Mouse (Mus musculus): ENCODE data around the gene S100a6.

S100a6 gene

DNA sequence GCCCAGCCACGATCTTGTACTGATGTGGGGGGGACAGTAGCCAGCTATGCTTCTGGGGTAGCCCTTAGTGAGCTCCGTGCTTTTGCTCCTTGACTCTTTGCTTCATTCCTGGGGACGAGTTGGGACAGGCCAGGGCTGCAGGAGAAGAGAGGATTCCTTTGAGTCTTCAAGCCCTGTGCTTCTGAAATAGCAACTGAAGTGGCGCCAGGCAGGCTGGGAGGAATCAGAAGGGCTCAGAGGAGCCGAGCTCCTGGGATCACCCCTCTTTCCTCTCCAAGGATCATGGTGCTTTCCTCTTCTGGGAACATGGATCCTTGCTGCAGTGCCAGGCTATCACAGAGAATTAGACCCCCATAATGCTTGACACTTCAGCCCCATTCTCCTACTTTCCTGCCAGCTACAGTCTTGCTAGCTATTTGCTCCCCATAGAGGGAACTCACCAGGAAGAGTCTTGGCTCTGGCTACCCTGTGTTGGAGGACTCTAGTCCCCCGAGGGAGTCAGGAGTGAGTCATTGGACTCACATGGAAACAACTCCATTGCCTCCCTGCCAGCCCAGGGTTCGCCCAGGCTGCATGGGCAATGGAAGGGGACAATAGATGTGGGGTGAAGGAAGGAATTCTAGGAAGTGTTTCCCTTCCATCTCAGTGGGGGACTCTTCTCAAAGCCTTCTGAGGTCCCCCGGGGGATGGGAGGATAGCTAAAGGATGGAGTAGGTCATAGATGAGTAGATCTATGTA lies 12.1 kb upstream of the S100a6 start:
- DNase-seq (ENCODE audit: low read depth, low spot score) = peak; percentile 97

DNA sequence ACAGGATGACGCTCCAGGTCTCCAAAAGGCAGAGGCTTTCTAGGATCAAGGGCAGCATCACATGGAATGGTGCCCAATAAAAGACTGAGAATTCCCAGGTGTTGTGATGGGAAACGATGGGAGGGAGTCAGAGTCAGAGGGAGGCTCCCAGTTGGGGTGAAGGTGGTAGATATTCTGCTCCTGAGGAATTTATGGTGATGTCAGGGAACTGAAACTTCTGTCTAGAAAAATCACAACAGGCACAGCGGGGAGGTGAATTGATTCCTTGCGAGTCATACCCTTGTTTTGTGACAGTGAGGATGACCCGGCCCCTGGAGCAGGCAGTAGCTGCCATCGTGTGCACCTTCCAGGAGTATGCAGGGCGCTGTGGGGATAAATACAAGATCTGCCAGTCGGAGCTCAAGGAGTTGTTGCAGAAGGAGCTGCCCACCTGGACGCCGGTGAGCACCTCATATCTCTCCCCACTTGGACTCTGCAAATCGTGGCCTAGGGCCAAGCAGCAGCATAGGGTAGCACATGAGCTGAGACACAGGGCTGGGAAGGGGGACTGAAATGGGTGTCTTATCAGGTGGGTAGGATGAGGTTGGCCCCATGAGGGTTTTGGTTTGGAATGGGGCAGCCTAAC lies 11.1 kb upstream of the S100a6 start, which contains the start of gene Gm42674:
Gm42674 (plus strand) TSS at position 419 of the 625 bp plus-strand sequence.
- DNase-seq (ENCODE audit: low read depth, low spot score) = peak; percentile 75

DNA sequence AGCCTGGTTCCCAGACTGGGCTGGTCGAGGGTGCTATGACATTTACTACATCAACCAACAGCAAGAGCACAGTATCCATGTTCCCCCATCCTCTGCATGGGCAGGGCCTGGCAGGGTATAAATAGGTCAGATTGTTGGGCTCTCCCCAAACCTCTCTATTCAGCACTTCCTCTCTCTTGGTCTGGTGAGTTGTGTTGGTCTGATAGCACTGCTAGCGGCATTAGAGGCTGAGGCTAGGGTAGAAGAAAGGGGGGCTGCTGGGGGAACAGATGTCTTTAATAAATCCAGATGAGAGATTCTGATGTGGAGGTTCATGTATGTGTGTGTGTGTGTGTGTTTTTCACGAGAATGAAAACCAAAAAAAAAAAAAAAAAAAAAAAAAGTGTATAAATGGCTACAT lies 9.1 kb upstream of the S100a6 start, which contains the start of gene S100a4:
S100a4 (plus strand) TSS at position 149 of the 400 bp plus-strand sequence.
- peak; percentile 96 for DNase-seq (ENCODE audit: low read depth, low spot score)

DNA sequence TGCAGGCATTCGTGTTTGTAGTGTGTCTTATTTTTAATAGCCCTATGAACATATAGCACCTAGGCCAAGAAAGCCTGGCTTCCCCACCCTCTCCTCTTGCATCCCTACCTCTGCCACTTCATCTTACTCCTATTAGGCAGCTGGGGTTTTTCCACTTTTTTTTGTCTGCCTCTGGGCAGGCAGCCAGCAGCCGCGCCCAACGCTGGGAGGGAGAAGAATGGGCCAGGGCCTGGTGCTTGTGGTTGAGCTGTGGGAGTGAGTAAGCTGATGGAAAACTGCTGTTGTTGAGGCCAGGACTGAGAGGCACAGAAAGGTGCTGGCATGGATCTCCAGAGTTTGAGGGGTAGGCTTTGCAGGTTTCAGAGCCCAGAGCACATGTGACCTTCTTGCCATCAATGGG lies 8.3 kb upstream of the S100a6 start:
- DNase-seq (ENCODE audit: low read depth, low spot score) = peak; percentile 98

DNA sequence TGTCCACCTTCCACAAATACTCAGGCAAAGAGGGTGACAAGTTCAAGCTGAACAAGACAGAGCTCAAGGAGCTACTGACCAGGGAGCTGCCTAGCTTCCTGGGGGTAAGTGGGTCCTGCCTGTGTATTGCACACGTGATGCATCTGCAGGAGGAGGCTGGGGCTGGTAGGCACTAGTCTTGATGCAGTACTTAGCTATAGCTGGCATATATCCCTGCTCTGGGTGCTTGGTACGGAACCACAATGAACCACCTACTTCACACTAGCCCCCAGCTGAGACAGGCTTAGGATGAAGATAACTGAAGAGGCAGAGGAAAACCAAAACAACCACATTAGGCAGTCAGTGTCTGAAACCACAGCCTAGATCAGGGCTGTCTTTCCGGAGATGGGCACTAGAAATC lies 7.6 kb upstream of the S100a6 start:
- peak; percentile 69 for DNase-seq (ENCODE audit: low read depth, low spot score)

DNA sequence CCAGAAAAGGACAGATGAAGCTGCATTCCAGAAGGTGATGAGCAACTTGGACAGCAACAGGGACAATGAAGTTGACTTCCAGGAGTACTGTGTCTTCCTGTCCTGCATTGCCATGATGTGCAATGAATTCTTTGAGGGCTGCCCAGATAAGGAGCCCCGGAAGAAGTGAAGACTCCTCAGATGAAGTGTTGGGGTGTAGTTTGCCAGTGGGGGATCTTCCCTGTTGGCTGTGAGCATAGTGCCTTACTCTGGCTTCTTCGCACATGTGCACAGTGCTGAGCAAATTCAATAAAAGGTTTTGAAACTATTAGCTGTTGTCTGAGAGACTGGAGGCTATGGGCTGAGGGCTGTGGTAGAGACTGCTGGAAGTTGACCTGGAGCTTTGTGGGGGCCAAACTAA lies 6.9 kb upstream of the S100a6 start:
- DNase-seq (ENCODE audit: low read depth, low spot score) = peak; percentile 58

DNA sequence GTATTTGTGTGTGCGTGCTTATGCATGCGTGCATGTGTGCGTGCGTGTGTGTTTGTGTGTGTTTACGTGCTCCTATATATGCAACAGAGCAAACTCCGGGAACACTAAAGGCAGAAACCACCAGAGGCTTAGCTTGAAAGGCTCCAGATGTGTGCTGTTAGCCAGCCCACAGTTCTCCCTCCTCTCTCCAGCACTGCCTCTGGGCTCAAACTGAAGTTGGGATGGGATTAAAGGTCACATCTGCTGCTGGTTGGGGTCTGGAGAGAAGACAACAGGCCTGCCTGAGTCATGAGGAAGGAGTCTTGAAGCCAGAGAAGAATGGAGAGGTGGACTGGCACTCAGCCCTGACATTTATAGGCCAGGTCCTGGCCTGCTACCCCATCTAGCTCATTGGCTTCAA lies 6.5 kb upstream of the S100a6 start:
- peak; percentile 98 for DNase-seq (ENCODE audit: low read depth, low spot score)

DNA sequence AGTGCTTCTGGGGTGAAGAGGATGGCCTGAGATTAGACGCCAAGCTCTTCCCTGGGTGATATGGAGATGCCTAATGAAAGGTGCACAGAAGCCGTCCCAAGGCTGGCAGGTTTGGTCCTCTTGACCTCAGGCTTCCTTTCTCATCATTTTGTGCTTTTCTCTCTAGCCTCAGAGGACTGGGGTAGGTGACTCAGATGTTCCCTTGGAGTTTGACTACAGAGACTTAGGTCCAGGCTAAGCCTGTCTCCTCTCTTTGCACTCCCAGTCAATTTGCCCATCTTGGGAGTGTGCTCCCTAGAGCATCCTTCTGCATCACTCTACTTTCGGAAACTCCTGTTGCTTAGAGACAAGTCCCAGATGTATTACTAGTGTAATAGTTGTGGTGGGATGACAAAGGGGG lies 5.3 kb upstream of the S100a6 start:
- DNase-seq (ENCODE audit: low read depth, low spot score) = peak; percentile 66

DNA sequence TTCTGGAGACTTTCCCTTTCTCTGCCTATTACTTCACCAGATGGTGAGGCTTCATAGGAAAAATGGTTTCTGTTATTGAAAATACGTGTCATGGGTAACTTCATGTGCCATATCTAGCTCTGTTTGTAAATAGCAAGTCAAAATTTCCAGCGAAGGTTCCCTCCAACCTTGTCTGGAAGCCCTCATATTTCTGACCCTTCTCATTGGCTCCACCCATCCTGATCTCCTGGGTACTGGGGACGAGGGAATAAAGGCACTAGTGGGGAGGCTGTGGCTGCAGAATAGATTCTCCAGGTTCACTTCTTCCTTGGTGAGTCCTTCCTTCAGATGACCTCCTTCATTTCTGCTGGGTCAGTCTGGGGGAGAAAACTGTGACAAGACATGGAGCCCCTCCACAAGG lies 4.5 kb upstream of the S100a6 start, which contains the start of gene S100a5:
S100a5 (plus strand) TSS at position 301 of the 400 bp plus-strand sequence.
- DNase-seq (ENCODE audit: low read depth, low spot score) = no peak

DNA sequence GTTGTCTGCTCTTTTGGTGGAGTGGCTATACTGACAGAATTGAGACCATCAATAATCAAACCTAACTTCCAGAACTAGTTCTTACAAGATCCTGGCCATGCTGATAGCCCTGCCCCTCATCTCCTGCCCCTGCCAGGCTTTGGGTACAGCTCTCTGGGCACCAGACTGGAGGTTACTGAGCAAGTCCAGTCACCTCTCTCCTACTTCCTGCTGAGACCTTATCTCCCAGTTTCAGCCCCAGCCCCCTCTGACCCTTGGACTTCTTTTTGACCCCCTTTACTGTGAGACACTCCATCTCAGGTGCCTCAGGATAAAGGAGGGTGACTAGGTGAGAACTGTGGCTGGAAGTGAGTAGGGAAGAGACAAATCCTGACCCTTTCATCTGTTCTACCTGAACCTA lies 3.6 kb upstream of the S100a6 start:
- DNase-seq (ENCODE audit: low read depth, low spot score) = no peak

DNA sequence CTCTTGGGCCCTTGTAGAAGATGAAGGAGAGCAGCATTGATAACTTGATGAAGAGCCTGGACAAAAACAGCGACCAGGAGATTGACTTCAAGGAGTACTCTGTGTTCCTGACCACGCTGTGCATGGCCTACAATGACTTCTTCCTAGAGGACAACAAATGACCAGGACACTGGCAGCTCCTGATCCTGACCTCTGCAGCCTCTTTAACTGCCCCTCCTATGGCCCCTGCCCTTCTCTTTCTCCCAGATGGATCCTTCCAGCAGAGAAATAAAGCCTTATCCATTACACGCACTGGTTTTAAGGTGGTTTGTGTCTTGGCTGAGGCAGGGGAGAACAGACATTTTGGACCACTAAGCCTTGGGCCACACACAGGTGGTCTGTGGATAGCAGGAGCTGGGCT lies 1.2 kb upstream of the S100a6 start:
- DNase-seq (ENCODE audit: low read depth, low spot score) = no peak

DNA sequence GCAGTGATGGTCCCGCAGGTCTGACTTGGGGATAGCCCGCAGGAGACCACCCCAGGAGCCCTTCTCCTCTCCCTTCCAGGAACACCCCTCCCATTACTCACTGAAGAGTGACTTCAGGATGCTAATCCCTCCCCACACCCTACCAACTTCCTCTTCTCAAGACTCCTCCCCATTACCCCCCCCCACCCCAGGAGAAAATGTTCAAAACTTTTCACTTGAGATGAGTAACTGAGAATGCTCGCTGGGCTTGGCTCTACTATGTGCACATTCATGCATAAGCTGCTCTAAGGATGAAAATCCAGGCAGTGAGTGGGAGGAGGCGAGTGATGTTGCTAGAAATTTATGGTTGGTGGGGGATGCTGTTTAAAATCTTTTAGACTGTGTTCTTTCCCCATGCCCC lies 621 bp upstream of the S100a6 start:
- peak; percentile 92 for DNase-seq (ENCODE audit: low read depth, low spot score)

DNA sequence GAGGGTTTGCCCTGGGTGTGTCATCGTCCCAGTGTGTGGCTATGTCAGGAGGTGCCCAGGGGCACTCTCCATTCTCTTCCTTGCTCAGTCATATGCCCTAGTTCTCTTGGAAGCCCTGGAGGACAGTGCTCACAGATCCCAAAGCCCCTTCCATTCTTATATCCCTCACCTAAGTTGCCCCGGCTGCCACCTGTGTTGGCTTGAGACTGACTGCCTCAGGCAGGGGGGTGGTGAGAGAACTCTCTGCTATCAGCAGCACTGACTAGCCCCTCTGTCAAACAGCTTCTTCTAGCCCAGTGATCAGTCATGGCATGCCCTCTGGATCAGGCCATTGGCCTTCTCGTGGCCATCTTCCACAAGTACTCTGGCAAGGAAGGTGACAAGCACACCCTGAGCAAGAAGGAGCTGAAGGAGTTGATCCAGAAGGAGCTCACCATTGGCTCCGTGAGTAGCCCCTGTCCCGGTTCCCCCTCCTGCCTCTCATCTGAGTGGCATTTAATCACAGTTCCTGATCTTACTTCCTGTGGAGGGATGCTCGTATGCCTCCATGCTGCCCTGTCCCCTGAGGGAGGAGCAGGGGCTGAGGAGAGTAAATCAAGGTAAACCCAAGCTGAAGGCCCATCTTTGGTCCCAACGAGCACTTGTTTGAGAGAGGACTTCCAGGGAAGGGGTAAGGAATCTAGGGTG lies 922 bp downstream of the S100a6 start:
- DNase-seq (ENCODE audit: low read depth, low spot score) = peak; percentile 55

DNA sequence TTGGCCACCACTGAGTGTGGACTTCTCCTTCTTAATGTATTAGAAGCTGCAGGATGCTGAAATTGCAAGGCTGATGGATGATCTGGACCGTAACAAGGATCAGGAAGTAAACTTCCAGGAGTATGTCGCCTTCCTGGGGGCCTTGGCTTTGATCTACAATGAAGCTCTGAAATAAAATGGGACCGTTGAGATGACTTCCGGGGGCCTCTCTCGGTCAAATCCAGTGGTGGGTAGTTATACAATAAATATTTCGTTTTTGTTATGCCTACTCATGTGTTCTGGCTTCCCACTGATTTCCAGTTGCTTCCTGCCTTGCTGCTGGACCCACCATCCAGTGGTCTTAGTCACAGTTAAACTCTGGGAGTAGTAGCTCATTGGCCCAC lies 1.5 kb downstream of the S100a6 start:
- DNase-seq (ENCODE audit: low read depth, low spot score) = no peak

DNA sequence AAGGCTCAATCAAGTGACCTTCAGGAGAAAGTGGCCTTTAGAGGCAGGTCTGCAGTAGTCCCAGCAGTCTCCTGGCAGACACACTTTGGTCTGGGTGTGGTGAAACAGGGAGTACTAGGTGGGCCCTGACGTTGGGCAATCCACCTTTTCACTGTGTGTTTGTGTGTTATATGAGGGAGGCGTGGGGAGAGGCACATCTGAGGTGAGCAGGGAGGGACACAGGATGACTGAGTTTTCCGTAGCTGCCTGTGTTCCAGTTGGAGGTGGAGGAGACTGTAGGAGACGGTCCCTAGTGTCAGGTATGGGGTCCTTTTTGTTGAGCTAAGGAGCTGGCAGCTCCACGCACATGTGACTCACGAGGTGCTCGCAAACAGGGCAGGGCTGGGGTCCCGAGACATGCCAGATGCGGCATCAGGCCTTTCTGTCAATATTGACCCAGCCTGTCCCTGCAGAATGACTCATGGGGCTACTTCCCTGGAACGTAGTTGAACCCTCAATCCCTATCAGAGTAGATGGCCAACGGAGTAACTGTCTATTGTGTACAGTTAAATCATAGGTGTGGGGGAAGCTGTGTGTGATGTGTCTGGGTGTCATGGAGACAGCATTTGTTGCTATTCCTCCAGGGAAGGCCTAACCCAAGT lies 2.0 kb downstream of the S100a6 start:
- DNase-seq (ENCODE audit: low read depth, low spot score) = peak; percentile 74

DNA sequence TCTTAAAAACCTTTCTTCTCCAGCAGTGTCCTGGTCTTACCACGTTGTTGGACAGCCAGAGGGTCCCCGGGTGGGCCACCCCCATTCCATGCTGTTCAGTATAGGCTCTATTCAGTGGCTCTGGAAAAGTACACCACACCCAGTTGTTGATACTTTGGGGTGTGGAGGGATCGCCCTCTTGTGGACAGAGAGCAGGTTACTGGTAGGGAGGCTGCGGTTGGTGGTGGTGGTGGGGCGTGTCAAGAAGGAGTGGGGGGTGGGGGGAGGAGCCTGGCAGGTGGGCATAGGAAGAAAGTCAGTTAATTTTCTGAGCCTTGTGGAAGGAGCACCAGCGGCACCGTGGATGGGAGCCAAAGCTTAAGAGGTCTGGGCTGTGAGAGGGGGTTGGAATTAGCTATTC lies 2.7 kb downstream of the S100a6 start:
- DNase-seq (ENCODE audit: low read depth, low spot score) = peak; percentile 94

DNA sequence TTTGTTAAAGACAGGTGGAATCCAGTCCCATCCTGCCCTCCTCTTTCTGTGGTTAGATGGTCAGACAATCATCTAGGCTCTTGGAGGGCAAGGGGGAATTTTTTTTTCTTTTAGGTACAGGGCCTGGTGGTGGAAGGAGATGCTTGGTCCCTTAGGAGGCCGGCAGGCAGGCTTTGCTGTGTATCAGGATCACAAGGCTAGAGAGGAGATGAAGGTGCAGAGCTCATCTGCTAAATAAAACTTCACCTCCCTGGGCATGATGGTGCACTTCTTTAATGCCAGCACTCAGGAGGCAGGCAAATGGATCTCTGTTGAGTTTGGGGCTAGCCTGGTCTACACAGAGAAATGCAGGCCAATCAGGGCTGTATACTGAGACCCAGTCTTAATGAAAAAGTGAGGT lies 3.2 kb downstream of the S100a6 start:
- peak; percentile 42 for DNase-seq (ENCODE audit: low read depth, low spot score)

DNA sequence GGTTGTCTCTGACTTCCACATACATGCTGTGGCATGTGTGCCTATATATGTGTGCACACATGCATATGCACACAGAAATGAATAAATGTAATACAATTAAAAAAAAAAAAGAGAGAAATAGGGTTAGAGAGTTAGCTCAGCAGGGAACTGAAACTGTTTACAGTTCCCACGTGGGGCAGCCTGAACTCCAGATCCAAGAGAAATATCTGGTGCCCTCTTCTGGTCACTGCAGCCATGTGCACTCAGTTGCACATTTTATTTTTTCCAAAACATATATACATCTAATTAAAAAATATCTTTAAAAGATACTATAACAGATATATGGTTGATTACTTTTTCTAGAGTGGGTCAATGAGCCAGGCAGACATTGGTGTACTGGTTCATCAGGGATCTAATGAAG lies 4.9 kb downstream of the S100a6 start:
- DNase-seq (ENCODE audit: low read depth, low spot score) = peak; percentile 72

DNA sequence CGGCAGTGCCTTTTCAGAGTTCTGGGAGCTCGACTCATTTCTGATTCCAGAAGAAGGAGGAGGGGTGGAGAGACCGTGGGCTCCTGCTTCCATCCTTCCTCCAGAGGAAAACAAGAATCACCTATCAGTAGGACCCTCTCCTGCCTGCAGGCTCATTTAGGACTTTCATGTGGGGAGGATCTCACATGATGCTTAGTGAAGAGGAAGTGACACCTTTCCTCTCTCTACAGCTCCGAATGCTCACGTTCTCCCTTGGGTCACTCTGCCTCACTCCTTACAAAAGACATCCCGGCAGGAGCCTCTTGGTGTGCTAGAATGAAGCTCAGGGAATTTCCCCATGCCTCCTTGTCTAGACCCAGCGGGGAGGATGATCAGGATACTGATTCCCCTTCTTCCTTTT lies 8.9 kb downstream of the S100a6 start:
- DNase-seq (ENCODE audit: low read depth, low spot score) = no peak

DNA sequence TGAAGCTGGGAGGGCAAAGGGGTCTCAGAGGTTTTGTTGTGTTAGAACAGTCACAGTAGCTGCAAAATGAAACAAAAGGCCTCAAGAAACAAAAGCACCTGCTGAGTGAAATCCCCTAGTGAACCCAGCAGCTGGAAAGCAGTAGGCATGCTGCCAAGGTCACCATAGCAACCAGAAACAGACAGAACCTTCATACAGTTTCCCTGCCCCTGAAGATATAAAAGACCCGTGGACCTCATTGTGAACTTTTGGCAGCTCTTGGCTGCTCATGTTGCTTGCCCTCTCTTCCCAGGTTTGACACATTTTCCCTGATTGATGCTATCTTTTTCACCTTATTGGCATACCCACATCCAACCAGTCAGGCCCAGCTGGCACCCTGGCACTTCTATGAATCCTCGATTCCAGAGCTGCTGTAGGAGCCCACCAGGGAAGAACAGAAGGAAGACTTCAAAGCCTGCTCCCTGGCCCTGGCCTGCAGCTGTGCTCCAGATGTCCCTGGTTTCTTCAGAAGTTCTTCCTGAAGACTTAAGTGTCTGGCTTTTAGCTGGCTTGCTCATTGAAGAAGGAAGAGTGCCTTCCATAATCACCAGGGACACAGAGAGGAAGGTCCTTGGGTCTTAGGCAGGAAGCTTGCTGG lies 10.9 kb downstream of the S100a6 start:
- peak; percentile 46 for DNase-seq (ENCODE audit: low read depth, low spot score)

DNA sequence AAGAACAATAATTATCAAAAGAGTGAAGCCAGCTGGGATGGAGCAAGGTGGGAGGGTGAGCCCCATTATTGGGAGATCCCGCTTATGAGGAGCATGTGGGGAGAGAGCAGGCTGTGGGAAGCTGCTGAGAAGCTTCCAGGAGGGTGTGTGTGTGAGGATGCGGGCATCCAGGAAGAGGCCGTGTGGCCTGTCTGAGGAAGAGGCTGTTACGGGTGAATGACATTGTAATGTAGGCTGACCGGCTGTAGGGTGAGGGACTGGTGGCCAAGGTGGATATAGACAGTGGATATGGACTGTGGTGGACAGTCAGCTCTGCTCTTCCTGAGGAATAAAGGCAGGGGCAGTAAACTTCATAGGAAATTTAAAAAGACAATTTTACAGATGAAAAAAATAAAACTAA lies 12.8 kb downstream of the S100a6 start:
- no peak for DNase-seq (ENCODE audit: low read depth, low spot score)
